Mouse (Mus musculus) bone marrow, adult 2 months (tissue): ENCODE measurements around the gene Tuba1a.
A peak's percentile ranks its signal among the peaks of the same experiment; 100 is the strongest.

Source experiments
- CTCF ChIP-seq: fragments of 200-500 bp; IDR thresholded peaks from 2 replicates; pipeline ENCODE4 v1.5.1; 2011; ENCODE audit warnings: low read length, control low read depth; ENCODE audit not compliant: control insufficient read depth, insufficient read depth
- POLR2A ChIP-seq: fragments of 200-500 bp; IDR thresholded peaks from 2 replicates; pipeline ENCODE4 v1.6.1; 2011; ENCODE audit warnings: low read depth, mild to moderate bottlenecking, control low read depth, low read length, borderline replicate concordance; ENCODE audit not compliant: control insufficient read depth

DNA sequence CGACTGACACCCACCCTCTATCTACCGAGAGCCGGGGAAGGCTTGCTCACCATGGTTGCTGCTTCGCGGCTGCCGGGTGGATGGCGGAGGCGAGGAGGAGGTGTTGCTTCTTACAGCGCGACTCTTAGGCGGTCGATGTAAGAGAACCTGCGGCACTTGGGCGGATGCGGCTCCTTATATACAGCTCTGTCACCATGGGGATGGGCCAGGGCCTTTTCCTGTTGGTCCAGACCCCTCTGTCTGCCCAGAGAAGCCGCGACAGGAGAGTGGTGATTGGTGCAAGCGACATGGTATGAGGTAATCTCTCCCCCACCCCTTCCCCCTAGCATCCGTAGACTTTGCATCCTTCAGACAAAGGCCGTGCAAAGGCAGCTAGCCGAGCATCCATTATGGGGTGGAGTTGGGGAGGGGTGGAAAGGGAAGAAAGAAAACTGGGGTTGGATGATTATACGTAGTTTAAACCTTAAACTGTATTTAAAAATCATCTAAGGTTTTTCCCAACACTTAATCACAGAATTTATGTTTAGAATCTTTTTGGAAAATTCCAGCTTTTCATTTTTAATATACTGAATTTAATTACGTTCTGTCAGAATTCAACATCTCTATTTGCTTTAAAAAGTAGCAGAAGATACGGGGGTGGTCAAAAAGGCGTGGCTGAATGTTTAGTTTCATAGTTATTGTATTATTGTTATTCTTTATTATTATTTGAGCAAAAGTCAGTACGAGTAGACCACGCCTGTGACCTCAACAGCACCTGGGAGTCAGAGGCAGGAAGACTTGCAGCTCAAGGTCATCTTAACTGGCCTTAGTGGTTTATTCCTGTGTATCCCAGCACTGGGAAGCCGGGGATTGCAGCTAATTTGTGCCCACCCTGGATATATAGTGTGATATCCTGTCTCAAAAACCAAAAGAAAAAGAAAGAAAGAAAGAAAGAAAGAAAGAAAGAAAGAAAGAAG lies at the start of gene Tuba1a, which contains the start of gene Gm49450:
- TF ChIP-seq CTCF (0 out of 2 replicates have a peak, but pooled peaks have one; percentile 2), POLR2A (peak; percentile 96)
